Mouse (Mus musculus) right cerebral cortex, postnatal 36 days (tissue): Measurements from ENCODE around the gene Trpv5.

Experiments used
- DNase-seq, 2 experiments: peaks; one replicate each; pipeline ENCODE4 v3.0.0; 2022; ENCODE audit warnings: low spot score in 2 of 2, mixed read lengths in 1 of 2

Trpv5 gene

GRCm38 (mm10) chr6:41680669-41681068, at the start of gene Trpv5:
TSS of gene Trpv5 (minus strand) at chr6:41680769.
- DNase-seq: no peak

GRCm38 (mm10) chr6:41727989-41728609, 47.5 kb upstream of the Trpv5 start:
- DNase-seq: no peak

DNA sequence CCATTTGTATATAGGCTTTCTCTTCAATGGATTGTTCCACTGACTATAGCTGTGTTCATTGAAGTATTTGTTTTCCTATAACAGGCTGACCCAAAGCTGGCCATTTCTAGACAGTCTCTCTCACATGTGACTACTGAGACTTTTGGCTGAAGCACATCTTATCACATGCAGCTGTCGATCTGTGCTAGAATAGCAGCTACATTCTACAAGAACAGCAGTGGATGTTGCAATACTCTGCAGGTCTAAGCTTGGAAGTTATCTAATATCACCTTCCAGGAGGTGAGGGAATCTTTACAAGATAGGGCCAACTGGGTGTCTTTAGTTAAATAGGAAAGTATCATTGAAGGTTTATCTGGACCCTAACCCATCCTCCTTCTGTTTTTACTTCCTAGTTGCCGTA, 40.9 kb upstream of the Trpv5 start:
- no peak for DNase-seq

- DNase-seq: no peak
Measured at GRCm38 (mm10) chr6:41710281-41710680, 29.7 kb upstream of the Trpv5 start.

- DNase-seq: no peak
Measured at GRCm38 (mm10) chr6:41706275-41706674, 25.7 kb upstream of the Trpv5 start.

DNA sequence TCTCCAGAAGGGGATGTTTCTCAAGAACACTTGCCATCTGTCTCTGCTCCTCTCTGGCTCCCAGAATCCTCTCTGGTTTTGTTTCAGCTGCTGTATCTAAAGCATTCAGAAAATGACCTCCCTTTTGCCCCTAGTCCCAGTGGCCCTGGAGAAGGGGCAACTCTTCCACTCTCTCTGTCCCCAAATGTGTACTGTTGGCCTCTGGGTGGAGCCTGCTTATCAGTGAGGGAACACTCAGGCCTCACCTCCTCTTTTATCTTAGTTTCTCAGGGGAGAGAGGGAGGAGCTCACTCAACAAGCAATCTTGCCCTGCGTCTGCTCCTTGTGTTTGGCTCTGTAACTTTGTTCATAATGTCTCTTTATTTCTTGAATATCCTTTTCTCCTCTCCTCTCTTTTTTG, 23.6 kb upstream of the Trpv5 start, which contains the start of gene Kel:
TSS of gene Kel (minus strand) at position 217 of the 400 bp plus-strand sequence.
- no peak for DNase-seq

GRCm38 (mm10) chr6:41702928-41703327, 22.4 kb upstream of the Trpv5 start:
- DNase-seq: no peak

GRCm38 (mm10) chr6:41701245-41701644, 20.7 kb upstream of the Trpv5 start:
- DNase-seq: no peak

- no peak for DNase-seq
Measured at GRCm38 (mm10) chr6:41694407-41694806, 13.8 kb upstream of the Trpv5 start.

GRCm38 (mm10) chr6:41692200-41692599, 11.6 kb upstream of the Trpv5 start:
- no peak for DNase-seq

GRCm38 (mm10) chr6:41685596-41685995, 5.0 kb upstream of the Trpv5 start:
- no peak for DNase-seq

DNA sequence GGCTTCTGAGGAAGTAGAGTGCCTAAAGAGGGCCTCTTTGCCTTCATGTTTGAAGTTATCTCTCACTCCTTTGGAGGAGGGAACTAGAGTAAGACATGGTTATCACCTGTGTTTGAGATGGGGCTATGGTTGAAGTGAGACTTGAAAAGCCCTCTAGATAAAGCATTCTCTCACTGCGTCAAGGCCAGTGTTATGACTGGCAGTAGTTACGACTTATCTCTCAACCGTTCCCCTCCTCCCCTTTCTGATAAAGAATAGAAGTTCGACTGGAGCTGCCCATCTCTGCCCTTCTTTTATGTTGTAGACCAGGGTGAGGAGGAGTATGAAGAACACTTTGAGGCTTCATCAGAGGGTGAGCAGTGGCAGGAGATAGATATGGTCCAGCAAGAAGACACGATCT, 4.3 kb upstream of the Trpv5 start:
- no peak for DNase-seq

DNA sequence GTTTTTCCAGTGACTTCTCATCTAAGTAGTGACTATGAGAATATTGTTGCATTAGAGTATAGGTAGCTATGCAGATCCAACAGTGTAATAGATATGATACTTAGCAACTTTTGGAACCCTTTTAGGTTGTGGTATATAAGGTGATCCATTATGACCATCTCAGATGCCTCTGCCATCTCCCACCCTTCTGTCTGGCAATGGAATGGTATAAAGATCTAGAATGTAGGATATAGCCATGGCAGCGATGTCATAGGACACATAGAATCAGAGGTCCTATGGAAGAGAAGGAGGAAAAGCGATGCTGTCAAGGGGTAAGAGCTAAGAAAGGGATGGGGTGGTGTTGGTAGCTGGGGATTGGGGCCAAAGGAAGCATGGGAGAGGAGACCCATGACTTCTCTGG, 3.6 kb upstream of the Trpv5 start, which contains the start of gene Llcfc1:
TSS of gene Llcfc1 (plus strand) at position 301 of the 400 bp plus-strand sequence.
- no peak for DNase-seq

DNA sequence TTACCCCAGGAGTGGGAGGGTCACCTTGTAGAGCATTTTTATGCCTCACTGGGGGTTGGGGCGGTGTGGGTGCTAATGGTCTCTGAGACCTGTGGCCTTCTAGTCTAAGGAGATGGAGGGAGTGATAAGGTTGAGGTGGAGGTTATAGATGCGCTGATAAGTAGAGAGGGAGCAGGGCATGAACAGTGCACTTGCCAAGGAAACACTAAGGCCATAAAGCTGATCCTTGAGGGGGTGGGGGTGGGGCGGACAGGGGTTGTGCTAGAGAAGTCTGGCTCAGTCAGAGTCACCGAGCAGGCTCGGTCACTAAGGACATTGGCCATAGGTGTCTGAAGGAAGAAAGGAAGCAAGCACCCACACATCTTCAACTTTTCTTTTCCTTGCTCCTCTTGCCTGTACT, 1.1 kb upstream of the Trpv5 start:
- DNase-seq: no peak

- DNase-seq: no peak
Measured at GRCm38 (mm10) chr6:41676530-41676929, 4.0 kb downstream of the Trpv5 start.

- DNase-seq: no peak
Measured at GRCm38 (mm10) chr6:41662320-41662719, 18.2 kb downstream of the Trpv5 start.

DNA sequence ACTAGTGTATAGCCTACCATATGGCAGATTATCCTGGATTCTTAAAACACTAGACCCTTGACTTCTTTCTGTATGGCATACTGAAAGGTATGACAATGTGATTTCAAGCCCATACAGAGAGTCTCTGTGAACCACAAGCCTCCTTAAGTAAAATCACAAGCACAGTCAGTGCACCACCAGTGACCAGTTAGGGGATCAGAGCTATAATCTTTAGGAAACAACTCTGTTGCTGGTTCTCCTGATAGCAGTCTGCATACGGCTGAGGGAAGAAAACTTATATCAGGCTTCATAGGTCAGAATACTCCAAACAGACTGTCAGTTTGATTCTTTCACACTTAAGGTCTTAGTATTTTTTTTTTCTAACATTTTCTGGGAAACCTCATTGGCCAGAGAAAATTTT, 22.1 kb downstream of the Trpv5 start:
- no peak for DNase-seq

- no peak for DNase-seq
Measured at GRCm38 (mm10) chr6:41654648-41655047, 25.9 kb downstream of the Trpv5 start.

- no peak for DNase-seq
Measured at GRCm38 (mm10) chr6:41653173-41653572, 27.4 kb downstream of the Trpv5 start.

DNA sequence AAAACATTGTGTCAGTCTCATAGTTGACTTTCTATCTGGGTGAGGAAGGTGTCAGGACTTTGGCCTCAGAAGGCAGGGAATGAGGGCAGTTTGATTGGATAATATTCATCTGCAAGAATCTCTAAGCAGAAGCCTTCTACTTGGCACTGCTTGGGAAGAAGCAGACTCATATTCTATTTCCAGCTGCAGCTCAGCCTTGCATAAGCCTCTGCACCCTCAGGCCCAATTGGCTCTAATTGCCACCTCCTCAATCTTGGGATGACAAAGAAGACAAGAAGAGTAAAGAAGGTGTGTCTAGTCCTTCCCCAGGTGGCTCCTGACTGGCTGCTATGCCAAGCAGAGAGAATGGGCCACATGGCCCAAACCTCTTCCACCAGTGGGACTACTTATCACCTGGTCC, 33.9 kb downstream of the Trpv5 start:
- DNase-seq: no peak

DNA sequence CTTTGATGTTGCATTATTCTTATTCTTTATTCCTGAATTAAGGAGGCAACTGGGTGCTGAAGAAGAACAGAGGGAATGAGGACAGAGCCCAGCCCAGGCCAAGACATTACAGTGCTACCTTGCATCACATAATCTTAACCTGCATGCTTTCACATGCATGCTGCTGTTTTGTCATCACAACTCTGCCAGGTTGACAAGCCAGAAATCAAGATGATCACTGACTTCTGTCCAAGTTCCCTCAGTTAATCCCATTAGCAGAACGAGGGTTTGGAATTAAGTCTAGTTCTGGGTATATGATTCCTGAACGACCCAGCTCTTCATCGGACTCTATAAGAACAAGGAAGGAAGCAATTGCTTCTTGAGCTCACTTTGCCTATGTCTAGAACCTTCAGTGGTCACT, 34.3 kb downstream of the Trpv5 start:
- no peak for DNase-seq

DNA sequence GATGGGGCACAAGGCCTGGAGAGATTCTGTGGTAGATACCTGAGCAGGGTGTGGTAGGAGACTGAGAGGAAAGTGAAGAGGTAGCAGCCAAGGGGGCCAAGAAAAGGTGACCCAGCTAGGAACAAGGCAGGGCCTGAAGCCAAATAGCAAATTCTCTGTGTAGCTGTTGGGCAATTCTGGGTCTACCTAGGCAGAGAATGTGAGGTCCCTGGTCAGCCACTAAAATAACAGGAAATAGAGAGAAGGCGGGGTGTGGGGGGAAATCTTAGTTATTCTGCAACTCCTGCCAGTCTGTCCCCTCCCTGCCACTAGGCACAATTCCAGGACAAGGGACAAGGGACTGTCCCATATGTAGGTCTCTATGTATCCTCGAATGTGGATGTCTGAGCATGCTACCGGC, 37.3 kb downstream of the Trpv5 start:
- DNase-seq: no peak

DNA sequence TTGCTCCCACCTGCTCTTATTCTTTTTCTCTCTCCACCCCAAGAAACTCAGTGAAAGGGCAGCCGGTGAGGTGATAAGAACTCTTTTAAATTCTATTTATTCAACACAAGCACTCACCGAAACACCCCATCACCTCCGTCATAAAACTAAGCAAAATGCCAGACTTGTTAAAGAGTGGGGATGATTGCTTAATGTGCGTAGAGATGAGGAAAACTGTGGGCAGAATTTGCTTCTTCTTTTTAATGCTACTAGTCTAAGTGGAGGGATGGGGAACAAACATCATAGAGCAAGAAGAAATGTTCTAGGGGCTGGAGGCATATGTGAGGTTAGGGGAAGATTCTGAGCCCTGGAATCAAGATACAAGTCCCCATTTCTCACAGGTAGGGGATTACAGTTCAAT, 37.8 kb downstream of the Trpv5 start:
- DNase-seq: no peak
